Mouse (Mus musculus) embryonic fibroblast, embryonic 13.5 days (primary cell): ENCODE measurements around the gene Ctns. TPM values are rescaled to one million over a fixed set of nuclear protein-coding genes. Genes with fewer than 3 reads are reported as not detected.
A peak's percentile ranks its signal among the peaks of the same experiment; 100 is the strongest.

Experiments
- H3K27ac ChIP-seq: 2 replicates; pipeline ENCODE4 v1.5.1; 2012; ENCODE audit warnings: low read length, control low read depth, inconsistent platforms; ENCODE audit not compliant: insufficient read depth
- H3K4me1 ChIP-seq: 2 replicates; pipeline ENCODE4 v1.6.1; 2011; ENCODE audit warnings: low read length; ENCODE audit not compliant: control insufficient read depth, insufficient read depth
- H3K4me3 ChIP-seq: 2 replicates; pipeline ENCODE4 v1.5.1; 2011; ENCODE audit warnings: mild to moderate bottlenecking, control low read depth, low read length; ENCODE audit not compliant: insufficient read depth
- CTCF ChIP-seq: IDR thresholded peaks from 2 replicates; pipeline ENCODE4 v1.5.1; 2011; ENCODE audit warnings: mild to moderate bottlenecking, control low read depth, low read length, moderate library complexity, borderline replicate concordance; ENCODE audit not compliant: insufficient read depth
- POLR2A ChIP-seq: IDR thresholded peaks from 2 replicates; pipeline ENCODE4 v1.6.1; 2011; ENCODE audit warnings: low read depth, mild to moderate bottlenecking, control low read depth, low read length, moderate library complexity
- polyA plus RNA-seq: library from polyadenylated mRNA; stranded (reverse); fragments of >200 nt; gene quantifications from 2 replicates; pipeline ENCODE4 v1.2.4, GENCODE M21; 2011; ENCODE audit warnings: low read depth; ENCODE audit not compliant: missing spikeins, insufficient read length

Ctns gene
- polyA plus RNA-seq, 1 experiment, result 22.1 TPM

GRCm38 (mm10) chr11:73148209-73148608 is 50.6 kb downstream of the Ctns start:
- no peaks in the 10 kb centered on the region for H3K4me1 ChIP-seq
- H3K27ac ChIP-seq, result no peak overlapping the region
- H3K4me3 ChIP-seq, result no peak overlapping the region
- TF ChIP-seq CTCF (no peak), POLR2A (no peak)

- Histone ChIP-seq H3K4me3 (no peak overlapping the region), H3K4me1 (no peaks in the 10 kb centered on the region), H3K27ac (no peak overlapping the region)
- no peak for TF ChIP-seq CTCF
- TF ChIP-seq POLR2A, result no peak
Measured at GRCm38 (mm10) chr11:73146975-73147365, 51.9 kb downstream of the Ctns start.

- Histone ChIP-seq H3K4me3 (no peak overlapping the region), H3K27ac (no peak overlapping the region), H3K4me1 (no peaks in the 10 kb centered on the region)
- TF ChIP-seq POLR2A (no peak), CTCF (no peak)
Measured at GRCm38 (mm10) chr11:73146026-73146974, 52.5 kb downstream of the Ctns start.

GRCm38 (mm10) chr11:73144261-73144681 is 54.6 kb downstream of the Ctns start:
- TF ChIP-seq POLR2A (no peak), CTCF (no peak)
- no peaks in the 10 kb centered on the region for H3K4me1 ChIP-seq
- no peak overlapping the region for H3K4me3 ChIP-seq
- no peak overlapping the region for H3K27ac ChIP-seq

- no peak within 1 kb of the TSS for H3K27ac ChIP-seq
- TF ChIP-seq POLR2A, result peak; percentile 47; the same call in 1 of the 2 replicates
- TF ChIP-seq CTCF, result peak; percentile 73
- H3K4me1 ChIP-seq, result peaks cover 2% of the 10 kb centered on the region; the same call in 1 of the 2 replicates
- H3K4me3 ChIP-seq, result peak within 1 kb of the TSS; percentile 90
Measured at GRCm38 (mm10) chr11:73137591-73138501, 61.0 kb downstream of the Ctns start, which contains the start of gene Haspin. Haspin (minus strand) TSS chr11:73138294.

- no peak overlapping the region for H3K27ac ChIP-seq
- no peak for TF ChIP-seq POLR2A
- TF ChIP-seq CTCF, result no peak
- H3K4me1 ChIP-seq, result peaks cover 2% of the 10 kb centered on the region; the same call in 1 of the 2 replicates
- peak overlapping the region; percentile 90 for H3K4me3 ChIP-seq
Measured at GRCm38 (mm10) chr11:73137116-73137515, 61.7 kb downstream of the Ctns start.

GRCm38 (mm10) chr11:73136587-73136986 is 62.3 kb downstream of the Ctns start:
- TF ChIP-seq CTCF (no peak), POLR2A (no peak)
- H3K4me1 ChIP-seq, result peaks cover 2% of the 10 kb centered on the region; the same call in 1 of the 2 replicates
- H3K4me3 ChIP-seq, result peak overlapping the region; percentile 90
- no peak overlapping the region for H3K27ac ChIP-seq

GRCm38 (mm10) chr11:73134222-73134621 is 64.6 kb downstream of the Ctns start:
- Histone ChIP-seq H3K27ac (no peak overlapping the region), H3K4me1 (peaks cover 2% of the 10 kb centered on the region; the same call in 1 of the 2 replicates), H3K4me3 (no peak overlapping the region)
- no peak for TF ChIP-seq POLR2A
- TF ChIP-seq CTCF, result no peak

Other genes with a start within 250 kb of the Ctns start
- gene Atp2a3, start 237.9 kb downstream of the Ctns start, polyA plus RNA-seq, result 0.30 TPM in 1 of 2 replicates, not detected in the other
- gene P2rx1, start 199.9 kb downstream of the Ctns start, polyA plus RNA-seq, result not detected in 2 replicates
- gene Camkk1, start 180.0 kb downstream of the Ctns start, polyA plus RNA-seq, result 4.2 and 6.7 TPM in 2 replicates
- gene Ncbp3, start 151.3 kb downstream of the Ctns start, polyA plus RNA-seq, result 10.2 and 11.1 TPM in 2 replicates
- not detected in 2 replicates for gene Itgae, start 108.5 kb downstream of the Ctns start, polyA plus RNA-seq
- gene Haspin, start 60.7 kb downstream of the Ctns start, polyA plus RNA-seq, result 5.6 and 6.4 TPM in 2 replicates
- gene P2rx5, start 38.6 kb downstream of the Ctns start, polyA plus RNA-seq, result 4.2 and 4.5 TPM in 2 replicates
- gene Emc6, start 22.0 kb downstream of the Ctns start, polyA plus RNA-seq, result 37.9 and 40.7 TPM in 2 replicates
- 129 and 131 TPM in 2 replicates for gene Tax1bp3, start 22.0 kb downstream of the Ctns start, polyA plus RNA-seq
- 2.2 and 2.4 TPM in 2 replicates for gene Shpk, start 418 bp upstream of the Ctns start, polyA plus RNA-seq
- gene Trpv1, start 35.2 kb upstream of the Ctns start, polyA plus RNA-seq, result not detected in 2 replicates
- not detected in 2 replicates for gene Trpv3, start 68.3 kb upstream of the Ctns start, polyA plus RNA-seq
- gene Aspa, start 130.6 kb upstream of the Ctns start, polyA plus RNA-seq, result 0.30 and 0.53 TPM in 2 replicates
- gene Gm49340, start 130.7 kb upstream of the Ctns start, polyA plus RNA-seq, result not detected in 2 replicates
- gene Spata22, start 130.7 kb upstream of the Ctns start, polyA plus RNA-seq, result not detected in 2 replicates
- gene Olfr20, start 151.7 kb upstream of the Ctns start, polyA plus RNA-seq, result not detected in 2 replicates
- not detected in 2 replicates for gene Olfr376, start 172.2 kb upstream of the Ctns start, polyA plus RNA-seq
- gene Olfr1, start 200.6 kb upstream of the Ctns start, polyA plus RNA-seq, result not detected in 2 replicates
- gene Olfr378, start 229.4 kb upstream of the Ctns start, polyA plus RNA-seq, result not detected in 2 replicates